Mouse (Mus musculus) urinary bladder, adult 18-20 months (tissue): Measurements from ENCODE around the gene Chchd4.
A peak's percentile ranks its signal among the peaks of the same experiment; 100 is the strongest.
"Not testable (repeated sequence)": the region's sequence is repeated elsewhere in the genome, so short reads cannot be mapped to it uniquely, and the experiment has no call there.

Experiments
- DNase-seq, 2 experiments: peaks; one replicate each; pipeline ENCODE4 v3.0.0; 2022; ENCODE audit warnings: low spot score in 2 of 2, mixed read lengths in 2 of 2

The Chchd4 gene

DNA sequence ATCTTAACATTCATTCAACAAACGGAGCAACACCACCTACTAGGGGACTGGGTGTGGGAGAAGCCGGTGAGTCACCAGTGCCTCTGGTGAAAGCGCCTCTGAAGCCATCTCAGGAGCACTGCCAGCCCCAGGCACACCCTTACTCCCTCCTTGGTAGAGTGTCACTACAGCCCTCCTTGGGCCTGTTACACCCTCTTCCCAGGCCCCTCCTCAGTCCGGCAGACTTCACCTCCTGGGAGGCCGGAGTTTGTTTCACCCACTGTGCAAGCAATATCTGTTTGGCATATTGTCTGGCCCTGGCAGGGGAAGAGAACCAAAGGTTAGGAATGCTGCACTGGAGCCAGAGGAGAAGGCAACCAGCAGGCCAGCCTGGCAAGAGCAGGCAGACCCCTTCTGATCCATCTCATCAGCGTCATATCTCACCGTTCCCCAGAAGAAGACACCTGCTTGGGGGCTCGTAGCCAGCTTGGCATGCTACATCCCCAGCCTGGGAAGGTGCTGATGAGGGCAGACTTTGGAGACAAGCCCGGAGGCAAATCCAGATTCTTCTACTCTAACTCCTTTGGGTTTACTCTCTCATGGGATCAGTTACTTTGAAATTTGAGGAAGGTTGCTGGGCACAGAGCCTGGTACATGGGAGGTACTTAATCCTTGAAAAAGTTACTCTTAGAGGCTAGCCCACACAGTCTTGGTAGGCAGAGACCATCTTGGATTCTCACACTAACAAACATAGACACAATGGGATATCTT is 1.3 kb upstream of the Chchd4 start:
- DNase-seq, result peak; percentile 17 to 49

DNA sequence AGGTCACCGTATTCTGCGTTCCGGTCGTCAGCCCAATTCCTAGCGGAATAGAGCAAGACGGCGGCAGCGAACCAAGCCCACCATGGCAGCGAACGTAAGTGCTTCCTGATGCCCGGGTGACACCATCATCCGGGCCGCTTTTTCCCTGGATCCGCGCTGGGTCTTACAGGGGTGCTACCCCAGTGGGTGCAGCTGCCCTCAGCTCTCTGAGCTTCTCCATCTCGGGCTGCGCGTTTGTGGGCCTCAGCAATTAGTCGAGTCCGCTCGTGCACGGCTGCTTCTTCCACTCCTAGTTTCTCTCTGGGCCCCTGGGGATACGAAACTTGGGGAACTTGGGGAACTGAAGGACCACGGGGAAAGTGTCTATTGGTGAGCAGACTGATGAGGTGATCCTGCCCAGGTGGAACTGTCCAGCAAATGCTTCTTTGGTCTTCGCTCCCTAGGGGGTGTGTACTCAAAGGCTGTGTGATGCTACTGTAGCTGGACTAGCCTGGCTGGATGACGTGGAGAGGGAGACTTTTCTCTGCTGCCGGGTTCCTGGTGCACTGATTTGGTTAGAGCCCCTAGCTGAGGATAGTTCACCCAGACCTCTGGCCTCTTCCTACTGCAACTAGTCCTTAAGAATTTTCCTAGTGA is 577 bp upstream of the Chchd4 start:
- DNase-seq, result peak in 1 of 2 experiments; percentile 12

DNA sequence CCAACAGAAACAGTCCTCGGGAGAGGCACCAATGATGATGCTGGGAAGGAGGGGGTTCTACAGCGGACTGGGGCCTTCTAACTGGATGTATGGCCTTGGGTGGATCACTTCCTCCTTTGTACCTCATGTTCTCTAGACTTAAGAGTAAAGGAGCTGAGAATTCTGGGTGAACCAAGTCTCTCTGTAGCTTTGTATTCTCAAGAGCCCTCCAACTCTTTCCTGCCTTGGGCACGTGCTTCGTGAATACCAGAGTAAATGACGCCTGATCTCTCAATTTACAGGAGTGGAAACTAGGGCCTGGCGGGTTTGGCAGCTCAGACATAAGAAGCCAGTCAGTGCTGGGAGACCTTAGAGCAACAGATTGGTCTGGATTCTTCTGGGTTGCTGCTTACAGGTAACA is 1.0 kb downstream of the Chchd4 start:
- DNase-seq, result no peak

DNA sequence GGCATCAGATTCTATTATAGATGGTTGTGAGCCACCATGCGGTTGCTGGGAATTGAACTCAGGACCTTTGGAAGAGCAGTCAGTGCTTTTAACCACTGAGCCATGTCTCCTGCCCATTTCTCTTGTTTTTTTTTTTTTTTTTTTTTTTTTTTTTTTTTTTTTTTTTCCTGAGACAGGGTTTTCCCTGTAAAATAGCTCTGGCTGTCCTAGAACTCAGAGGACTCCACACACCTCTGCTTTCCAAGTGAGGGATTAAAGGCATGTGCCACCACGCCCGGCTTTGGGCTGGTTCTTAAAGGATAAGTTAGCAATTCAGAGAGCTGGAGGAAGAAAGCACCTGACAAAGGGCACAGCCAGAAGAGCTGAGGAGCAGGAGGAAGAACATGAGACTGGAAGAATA is 1.9 kb downstream of the Chchd4 start:
- not testable (repeated sequence) for DNase-seq

DNA sequence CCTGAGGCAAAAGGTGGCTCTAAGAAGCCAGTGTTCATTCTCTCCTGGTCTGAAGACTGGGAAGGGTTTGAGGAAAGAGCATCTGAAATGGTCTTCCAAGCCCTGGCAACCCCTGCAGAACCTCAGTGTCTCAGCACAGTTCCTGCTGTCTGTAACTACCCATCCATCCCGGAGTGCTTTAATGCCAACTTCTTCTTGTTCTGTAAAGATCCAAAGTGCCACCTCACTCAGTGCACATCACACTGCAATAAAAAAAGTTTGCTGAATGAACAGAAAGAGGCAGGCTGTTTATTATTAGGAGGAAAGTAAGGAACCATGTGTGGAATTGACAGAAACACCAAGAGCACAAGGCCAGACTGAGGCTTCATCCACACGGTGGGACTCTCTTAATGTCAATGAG is 2.6 kb downstream of the Chchd4 start:
- no peak for DNase-seq

DNA sequence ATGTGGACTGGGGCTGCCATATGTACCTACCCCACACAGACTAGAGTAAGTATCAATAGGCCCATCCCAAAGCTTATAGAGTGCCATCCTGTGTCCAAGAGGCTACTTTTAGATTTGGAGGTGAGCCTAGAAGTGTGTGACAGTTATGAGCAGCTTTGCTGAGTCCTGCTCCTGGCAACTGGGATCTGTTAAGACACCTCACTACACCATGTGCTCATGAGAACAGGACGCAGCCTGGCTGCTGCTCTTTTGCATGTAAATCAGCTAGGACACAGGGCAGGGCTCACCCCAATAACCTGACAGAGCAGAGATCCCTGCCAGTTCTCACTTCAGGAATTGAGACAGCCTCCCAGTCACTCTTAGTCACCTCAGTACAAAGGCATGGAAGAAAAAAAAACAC is 6.2 kb downstream of the Chchd4 start:
- no peak for DNase-seq

DNA sequence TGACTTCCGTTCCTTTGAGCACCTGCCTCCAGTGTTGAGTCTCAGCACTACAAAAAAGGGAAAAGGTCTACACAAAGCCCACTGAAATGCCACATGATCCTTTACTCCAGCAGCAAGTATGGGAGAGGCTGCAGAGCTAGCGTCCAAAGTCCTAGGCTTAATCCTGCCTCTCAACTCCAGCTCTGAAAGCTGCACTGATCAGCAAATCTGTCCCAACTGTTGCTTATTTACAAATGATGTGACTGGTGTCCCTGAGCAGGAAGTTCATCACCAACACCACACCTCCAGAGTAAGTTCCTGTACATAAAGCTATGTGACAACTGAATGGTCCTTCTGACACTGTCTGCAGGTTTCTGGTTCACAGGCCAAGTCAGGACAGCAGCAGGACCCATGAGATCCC is 7.6 kb downstream of the Chchd4 start:
- DNase-seq, result no peak

DNA sequence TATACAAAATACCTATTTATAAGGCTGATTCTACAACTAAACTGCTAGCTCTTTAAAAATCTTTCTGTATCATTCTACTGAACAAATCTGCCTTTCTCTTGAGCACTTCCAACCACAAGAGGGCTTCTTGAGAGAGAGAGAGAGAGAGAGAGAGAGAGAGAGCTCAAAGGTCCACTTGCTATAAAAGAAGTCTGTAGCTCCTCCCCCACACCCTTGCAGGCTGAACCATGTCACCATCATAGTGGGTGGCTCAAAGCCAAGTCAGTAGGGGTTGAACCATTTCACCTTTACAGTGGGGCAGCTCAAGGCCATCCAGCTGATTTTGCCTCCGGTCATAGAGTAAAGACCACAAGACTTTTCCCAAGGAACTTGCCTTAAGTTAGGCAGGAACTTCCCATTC is 13.9 kb downstream of the Chchd4 start:
- no peak for DNase-seq

DNA sequence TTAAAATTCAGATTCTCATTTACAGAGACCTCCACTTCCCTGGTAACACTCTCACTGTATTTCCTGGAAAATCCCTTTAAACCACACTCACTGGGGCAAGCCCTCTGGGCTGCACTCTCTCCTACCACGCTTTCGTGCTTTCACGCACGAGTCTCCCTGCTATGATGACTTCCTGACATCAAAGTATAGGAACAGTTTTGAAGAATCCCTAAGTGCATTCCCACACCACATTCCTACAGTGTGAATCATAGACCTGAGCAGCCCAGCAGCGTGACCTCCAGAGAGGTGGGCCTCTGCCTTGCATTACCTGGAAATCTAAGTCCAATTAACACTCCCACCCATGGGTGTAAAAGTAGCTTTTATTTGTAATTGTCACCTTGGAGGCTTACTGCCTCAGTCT is 18.8 kb downstream of the Chchd4 start:
- no peak for DNase-seq

DNA sequence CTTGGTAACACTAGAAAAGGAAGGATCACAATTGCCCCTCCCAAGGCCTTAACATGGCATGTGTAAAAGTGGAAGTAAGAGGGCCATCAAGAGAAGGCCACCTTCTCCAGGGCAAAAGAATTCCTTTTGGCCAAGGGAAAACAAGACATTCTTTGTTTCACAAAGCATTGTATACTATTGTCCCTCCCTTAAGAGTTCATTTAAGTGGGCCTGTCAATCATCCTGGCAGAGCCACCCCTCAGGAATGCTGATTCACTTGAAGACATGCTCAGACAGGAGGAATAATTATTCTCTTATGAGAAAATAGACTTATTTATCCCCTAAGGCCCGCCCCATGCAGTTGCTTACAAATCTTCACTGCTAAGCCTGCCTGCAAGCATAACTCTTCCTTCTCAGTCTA is 21.3 kb downstream of the Chchd4 start:
- DNase-seq, result no peak

DNA sequence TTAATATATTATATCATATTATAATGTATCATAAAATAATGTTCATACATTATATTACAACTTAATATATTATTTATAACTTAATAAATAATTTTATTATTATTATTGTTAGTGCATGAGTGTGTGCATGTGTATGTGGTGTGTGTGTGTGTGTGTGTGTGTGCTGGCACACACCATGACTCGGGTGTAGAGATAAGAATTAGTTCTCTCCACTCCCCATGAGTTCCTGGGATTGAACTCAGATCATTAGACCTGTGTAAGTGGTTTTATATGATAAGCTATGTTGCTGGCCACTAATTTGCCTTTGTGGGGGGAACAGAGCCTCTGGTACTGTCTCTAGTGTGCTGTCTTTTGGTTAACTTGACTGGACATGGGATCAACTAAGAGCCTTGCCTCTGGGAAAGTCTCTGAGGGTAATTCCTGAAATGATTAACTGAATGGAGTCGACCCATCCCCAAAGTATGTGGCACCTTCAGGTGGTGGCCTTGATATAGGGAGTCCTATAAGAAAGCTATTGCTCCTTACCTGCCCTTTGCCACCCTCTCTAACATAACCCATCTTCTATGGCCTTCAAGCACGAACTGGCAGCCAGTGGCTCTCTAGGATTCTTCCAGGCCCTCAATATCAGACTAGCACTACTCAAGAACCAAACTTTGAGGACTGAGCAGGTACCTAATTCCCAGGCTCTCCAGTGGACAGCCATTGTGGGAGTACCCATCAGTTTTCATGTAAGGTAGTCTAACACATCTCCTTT is 23.7 kb downstream of the Chchd4 start:
- DNase-seq, result no peak

DNA sequence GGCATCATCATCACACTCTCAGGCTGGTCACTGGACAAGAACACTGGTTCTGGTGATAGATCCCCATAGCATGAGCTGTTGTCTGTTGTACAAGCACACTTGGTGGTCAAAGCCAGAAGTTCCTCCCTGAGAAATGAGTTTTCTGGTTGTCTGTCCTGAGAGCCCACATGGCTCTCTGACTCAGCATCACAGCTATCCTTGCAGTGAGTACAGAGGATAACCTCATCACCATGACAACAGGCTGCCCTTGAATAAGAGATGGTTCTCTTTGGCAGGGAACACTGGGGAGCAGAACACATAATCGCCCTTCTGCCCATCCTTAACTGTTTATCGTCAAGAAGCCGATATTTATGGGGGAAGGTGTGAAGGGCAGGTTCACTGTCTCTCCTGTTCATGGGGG is 28.0 kb downstream of the Chchd4 start:
- no peak for DNase-seq

DNA sequence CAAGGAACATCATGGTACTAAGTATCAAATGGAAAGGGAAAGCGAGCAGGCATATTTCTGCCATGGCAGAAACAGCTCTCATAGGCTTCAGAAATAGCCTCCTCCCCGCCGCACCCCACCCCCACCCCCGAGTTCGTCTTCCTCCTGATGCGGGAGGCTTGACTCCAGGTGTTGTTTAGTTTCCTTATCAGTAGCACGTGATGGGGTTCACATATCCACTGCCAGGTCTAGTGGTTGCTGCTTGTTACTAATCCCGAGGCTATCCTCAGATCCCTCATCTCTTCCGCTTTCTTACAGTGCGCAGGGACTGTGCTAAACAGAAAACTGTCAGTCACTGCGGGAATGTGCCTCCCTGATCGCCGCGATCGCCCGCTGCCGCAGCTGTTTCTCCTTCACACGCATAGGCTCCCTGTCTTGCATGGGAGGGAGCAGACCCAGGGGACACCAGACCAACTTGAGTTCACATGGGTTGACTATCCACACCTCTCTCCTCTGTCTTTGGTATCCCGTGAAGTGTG is 32.1 kb downstream of the Chchd4 start:
- DNase-seq, result no peak

DNA sequence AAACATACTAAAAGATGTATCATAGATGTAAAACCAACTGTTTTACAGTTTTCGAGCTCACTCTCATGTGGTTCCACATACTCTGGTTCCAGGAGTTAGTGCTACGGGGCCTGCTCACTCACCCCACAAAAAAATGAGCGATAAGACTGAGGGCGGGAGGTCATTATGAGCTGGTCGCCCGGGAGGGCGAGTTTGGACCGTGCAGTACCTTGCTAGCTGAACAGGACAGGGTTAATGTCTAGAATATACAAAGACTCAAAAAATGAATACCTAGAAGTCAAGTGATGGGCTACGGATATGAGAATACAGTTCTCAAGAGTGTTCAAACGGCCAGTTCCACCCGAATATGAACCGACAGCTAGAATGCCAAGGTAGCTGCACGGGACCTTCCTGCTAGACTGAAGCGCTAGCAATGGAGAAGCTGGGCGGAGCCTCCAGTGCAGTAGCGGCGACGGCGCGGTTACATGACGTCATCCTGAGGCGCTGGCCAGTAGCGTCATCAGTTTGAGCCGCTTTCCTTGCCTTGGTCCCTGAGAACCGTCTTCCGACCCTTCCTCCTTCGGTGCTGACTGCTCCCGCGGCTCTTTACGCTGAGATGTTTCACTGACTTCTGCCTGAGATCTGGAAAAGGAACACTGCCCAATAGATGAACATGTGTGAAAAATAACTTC is 32.7 kb downstream of the Chchd4 start:
- DNase-seq, result peak; percentile 92 to 94

DNA sequence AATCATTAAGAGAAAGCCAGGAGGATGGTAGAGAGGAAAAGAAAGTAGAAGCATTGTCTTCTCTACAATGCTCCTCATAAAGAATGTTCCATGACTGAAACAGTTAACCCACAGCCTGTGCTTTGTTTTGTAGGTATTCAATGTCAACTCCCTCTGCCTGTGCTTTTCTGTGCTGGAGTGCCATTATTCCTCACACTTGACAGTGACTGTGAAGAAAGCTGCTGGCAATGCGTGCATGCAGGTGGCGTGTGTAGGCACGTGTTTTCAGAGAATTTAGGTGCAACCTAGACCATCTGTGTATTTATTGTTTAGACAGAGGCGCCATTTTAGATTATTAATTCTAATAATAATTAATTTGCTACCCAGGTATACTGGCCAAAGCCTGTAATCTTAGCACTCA is 49.2 kb downstream of the Chchd4 start:
- DNase-seq, result no peak

DNA sequence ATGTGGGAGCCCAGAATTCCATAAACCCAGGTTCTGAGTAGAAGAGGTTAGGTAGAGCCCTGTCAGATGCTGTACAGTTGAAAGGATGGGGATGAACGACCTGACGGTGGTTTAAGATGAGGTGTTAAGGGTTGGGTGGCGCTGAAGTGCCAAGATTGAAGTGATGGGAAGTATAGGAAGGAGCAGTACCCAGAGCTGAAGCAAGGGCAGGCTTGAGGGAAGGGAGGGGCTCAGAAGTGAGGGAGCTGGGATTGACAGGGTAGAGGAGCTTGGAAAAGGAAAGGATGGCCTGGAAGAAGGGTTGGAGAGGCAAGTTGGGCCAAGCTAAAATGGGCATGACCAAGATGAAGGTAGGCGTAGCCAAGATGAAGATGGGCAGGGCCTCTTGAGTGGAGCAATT is 51.7 kb downstream of the Chchd4 start:
- no peak for DNase-seq

DNA sequence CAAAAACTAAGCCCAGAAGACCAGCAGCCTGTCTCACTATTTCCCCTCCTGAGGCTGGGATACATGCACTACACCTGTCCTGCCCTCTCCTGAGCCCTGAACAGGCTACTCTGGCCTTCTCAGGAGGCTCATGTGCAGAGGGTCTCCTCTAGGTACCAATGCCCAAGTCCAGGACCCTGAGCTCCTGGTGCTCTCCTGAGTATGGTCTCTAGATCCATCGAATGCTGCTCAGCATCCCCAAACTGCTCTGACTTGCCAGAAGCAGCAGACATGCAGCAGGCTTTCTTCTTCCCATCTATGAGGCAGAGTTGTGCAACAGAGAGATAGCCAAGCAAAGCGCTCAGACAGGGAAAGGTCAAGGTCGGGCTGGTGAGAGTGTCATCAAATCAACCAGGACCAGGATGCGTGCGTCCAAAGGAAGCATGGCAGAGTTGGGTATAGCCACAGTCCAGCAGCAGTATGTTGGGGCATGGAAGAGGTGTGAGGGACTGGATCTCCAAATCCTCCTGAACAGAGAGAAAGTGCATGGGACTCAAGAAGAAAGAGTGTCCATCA is 56.0 kb downstream of the Chchd4 start:
- DNase-seq, result no peak

DNA sequence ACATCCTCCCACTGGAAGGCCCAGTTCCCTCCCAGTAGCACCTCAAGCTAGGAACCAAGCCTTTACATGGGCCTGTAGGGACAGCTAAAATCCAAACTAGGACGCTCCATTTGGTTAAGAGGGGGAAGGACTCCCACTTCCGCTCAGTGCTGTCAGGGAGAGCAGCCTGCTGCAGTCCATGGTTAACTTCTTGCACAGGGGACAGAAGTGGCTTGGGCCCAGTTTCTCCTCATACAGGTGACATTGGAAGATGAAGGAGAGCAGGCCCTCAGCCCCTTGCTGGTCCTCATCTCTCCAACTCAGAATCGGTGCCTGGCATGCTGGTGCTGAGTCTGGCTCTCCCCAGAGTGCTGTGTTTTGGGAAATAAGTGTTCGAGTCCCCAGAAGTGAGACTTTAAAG is 57.2 kb downstream of the Chchd4 start:
- DNase-seq, result no peak

DNA sequence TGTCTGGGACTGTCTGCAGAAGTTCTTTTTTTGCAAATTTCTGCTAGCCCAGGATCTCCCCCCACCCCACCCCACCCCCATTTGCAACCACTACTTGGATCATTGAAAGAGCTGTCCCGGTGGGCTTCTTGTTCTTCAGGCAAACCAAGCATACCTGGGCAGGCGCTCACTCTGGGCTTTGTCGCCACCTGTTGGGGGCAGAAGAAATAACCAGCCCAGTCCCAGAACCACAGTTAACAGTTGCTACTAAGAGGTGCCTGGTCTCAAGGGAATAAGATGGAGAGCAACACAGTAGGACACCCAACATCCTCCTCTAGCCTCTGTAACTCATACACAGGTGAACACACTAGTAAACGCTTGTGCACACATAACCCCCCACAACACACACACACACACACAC is 58.5 kb downstream of the Chchd4 start:
- DNase-seq, result no peak
